Mouse (Mus musculus) olfactory bulb, adult 2 months (tissue): ENCODE measurements at regions not wholly inside any gene's neighbourhood (a gene's known extent, or its start where the extent isn't known, plus 50 kb on each side); places are given as distances from the start of the nearest gene placed in this dataset.

Source experiments
- H3K27ac ChIP-seq: fragments of 200-500 bp; 2 replicates; pipeline ENCODE4 v1.5.1; 2012; ENCODE audit warnings: low read depth, low read length; ENCODE audit not compliant: insufficient read depth
- H3K4me1 ChIP-seq: fragments of 200-500 bp; 2 replicates; pipeline ENCODE4 v1.6.1; 2012; ENCODE audit warnings: low read length; ENCODE audit not compliant: control insufficient read depth, insufficient read depth
- H3K4me3 ChIP-seq: fragments of 200-500 bp; 2 replicates; pipeline ENCODE4 v1.5.1; 2012; ENCODE audit warnings: mild to moderate bottlenecking, low read depth, low read length, moderate library complexity; ENCODE audit not compliant: insufficient read depth
- CTCF ChIP-seq: fragments of 200-500 bp; IDR thresholded peaks from 2 replicates; pipeline ENCODE4 v1.5.1; 2012; ENCODE audit warnings: low read depth, mild to moderate bottlenecking, low read length, moderate library complexity; ENCODE audit not compliant: insufficient read depth
- POLR2A ChIP-seq: fragments of 200-500 bp; IDR thresholded peaks from 2 replicates; pipeline ENCODE4 v1.6.1; 2012; ENCODE audit warnings: mild to moderate bottlenecking, low read depth, low read length, moderate library complexity; ENCODE audit not compliant: insufficient read depth
- WGBS: fragments of 180-500 bp; shearing (Covaris S2); methylation state at CpG from one replicate; pipeline ENCODE4 v1.1.7; 2018; 5-methylcytosine and 5-hydroxymethylcytosine counted together

- WGBS: 84% methylated on average over 1 of the region's 1 CpGs
- Histone ChIP-seq H3K27ac (no peak overlapping the region), H3K4me3 (no peak overlapping the region), H3K4me1 (no peaks in the 10 kb centered on the region)
- TF ChIP-seq POLR2A (no peak), CTCF (no peak)
Measured at GRCm38 (mm10) chr5:133198546-133198945, 655.4 kb upstream of the Auts2 start.

GRCm38 (mm10) chr5:133189798-133190571, 646.8 kb upstream of the Auts2 start:
- Histone ChIP-seq H3K4me1 (no peaks in the 10 kb centered on the region), H3K4me3 (no peak overlapping the region), H3K27ac (no peak overlapping the region)
- TF ChIP-seq CTCF (no peak), POLR2A (no peak)
- WGBS: 92% methylated on average over 8 of the region's 8 CpGs

DNA sequence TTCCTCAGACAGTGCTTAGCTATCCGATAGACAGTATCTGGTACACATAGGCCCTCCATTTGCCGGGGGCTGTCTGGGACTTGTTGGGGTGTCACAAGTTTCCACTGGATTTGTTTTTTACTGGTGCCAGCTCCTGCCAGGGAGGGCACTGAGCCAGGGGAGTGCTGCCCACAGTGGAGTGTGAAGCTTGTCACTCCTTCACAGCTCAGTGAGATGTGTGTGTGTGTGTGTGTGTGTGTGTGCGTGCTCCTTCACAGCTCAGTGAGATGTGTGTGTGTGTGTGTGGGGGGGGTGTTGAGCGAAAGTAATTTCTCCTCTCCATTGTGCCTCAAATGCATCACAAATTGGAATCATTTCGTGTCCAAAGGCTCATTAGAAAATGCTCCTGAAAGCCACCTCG, 632.5 kb upstream of the Auts2 start:
- WGBS: 67% methylated on average over 6 of the region's 6 CpGs
- peaks cover 7% of the 10 kb centered on the region for H3K4me1 ChIP-seq
- no peak for TF ChIP-seq POLR2A
- no peak for TF ChIP-seq CTCF
- H3K27ac ChIP-seq: no peak overlapping the region
- no peak overlapping the region for H3K4me3 ChIP-seq

- TF ChIP-seq CTCF (no peak), POLR2A (no peak)
- 15% methylated on average over 6 of the region's 6 CpGs for WGBS
- Histone ChIP-seq H3K4me1 (peaks cover 9% of the 10 kb centered on the region), H3K4me3 (no peak overlapping the region), H3K27ac (peak overlapping the region; percentile 70)
Measured at GRCm38 (mm10) chr5:133173155-133173723, 630.1 kb upstream of the Auts2 start.

- WGBS: 70% methylated on average over 4 of the region's 4 CpGs
- Histone ChIP-seq H3K27ac (peak overlapping the region; percentile 70; the same call in 1 of the 2 replicates), H3K4me3 (no peak overlapping the region), H3K4me1 (peaks cover 9% of the 10 kb centered on the region)
- no peak for TF ChIP-seq POLR2A
- no peak for TF ChIP-seq CTCF
Measured at GRCm38 (mm10) chr5:133172686-133173085, 629.5 kb upstream of the Auts2 start.

GRCm38 (mm10) chr5:133171266-133171665, 628.1 kb upstream of the Auts2 start:
- Histone ChIP-seq H3K4me1 (peaks cover 12% of the 10 kb centered on the region), H3K4me3 (no peak overlapping the region), H3K27ac (no peak overlapping the region)
- WGBS: 62% methylated on average over 1 of the region's 1 CpGs
- TF ChIP-seq POLR2A (no peak), CTCF (no peak)

GRCm38 (mm10) chr5:133167576-133167975, 624.4 kb upstream of the Auts2 start:
- Histone ChIP-seq H3K4me1 (peaks cover 15% of the 10 kb centered on the region), H3K27ac (peak overlapping the region; percentile 53), H3K4me3 (no peak overlapping the region)
- WGBS: 57% methylated on average over 2 of the region's 2 CpGs
- TF ChIP-seq CTCF (no peak), POLR2A (no peak)

- Histone ChIP-seq H3K4me3 (no peak overlapping the region), H3K27ac (peak overlapping the region; percentile 84), H3K4me1 (peaks cover 15% of the 10 kb centered on the region)
- WGBS: 20% methylated on average over 5 of the region's 5 CpGs
- TF ChIP-seq POLR2A: no peak
- TF ChIP-seq CTCF: no peak
Measured at GRCm38 (mm10) chr5:133167001-133167461, 623.9 kb upstream of the Auts2 start.

GRCm38 (mm10) chr5:133156115-133156857, 613.1 kb upstream of the Auts2 start:
- no peak for TF ChIP-seq CTCF
- TF ChIP-seq POLR2A: no peak

More at GRCm38 (mm10) chr5:133156115-133156857, 613.1 kb upstream of the Auts2 start:
- H3K4me1 ChIP-seq: 0 out of 2 replicates have a peak, but pooled peaks cover 4% of the 10 kb centered on the region
- H3K4me3 ChIP-seq: no peak overlapping the region
- H3K27ac ChIP-seq: no peak overlapping the region
- WGBS: 46% methylated on average over 5 of the region's 5 CpGs
